ENCODE assay signal across 20 mouse cellular contexts in the genomic region with DNA sequence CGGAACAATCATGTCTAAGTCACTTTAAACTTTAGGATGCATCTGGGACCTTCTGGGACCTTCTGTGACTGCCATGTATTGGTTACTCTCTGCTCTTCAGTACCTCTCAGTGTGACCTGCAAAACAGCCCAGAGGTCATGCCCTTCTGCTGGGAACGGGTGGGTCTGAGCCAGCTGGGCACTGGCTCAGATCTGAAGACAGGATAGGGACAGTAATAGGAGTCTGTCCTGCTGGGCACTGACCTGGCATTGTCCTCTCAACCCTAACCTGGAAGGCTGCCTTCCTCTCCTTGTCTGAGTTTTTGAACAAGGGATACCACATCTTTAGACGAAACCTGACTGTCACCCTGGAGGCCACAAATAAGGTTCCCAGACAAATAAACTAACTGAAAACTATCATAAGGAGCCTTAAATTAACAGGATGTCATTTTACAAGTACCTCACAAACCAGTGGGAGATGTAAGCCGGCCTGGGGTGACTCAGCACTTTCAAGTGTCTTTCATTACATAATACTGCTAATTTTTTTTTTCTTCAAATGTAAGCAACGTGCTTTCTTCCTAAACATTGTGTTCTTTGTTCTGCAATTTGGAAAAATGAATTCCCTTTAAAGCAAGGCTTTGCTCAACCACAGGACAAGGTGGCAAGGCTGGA.
DNase-seq lines count a peak whose midpoint lies in the region; ATAC-seq lines count a peak whose summit lies in the region.
"Had no signal": no experiment of that assay in that cellular context is flagged by ENCODE, and none has a peak within 500 bp of the region (broad histone marks: within the 10 kb centered on the region; RNA-seq: fewer than 3 reads in every experiment).

No protein-coding gene starts in this region.

- WGBS in hindbrain, embryonic 12.5 days, result 68% methylated on average over 5 of the region's 5 CpGs

- H3K36me3 ChIP-seq in hindbrain, embryonic 12.5 days, result no peaks in the 10 kb centered on the region
- H3K36me3 ChIP-seq: heart, embryonic 13.5 days; lung, embryonic 15.5 days; neural tube, embryonic 13.5 days had no signal

- H3K9me3 ChIP-seq in hindbrain, embryonic 12.5 days (replicated peaks), result no peaks in the 10 kb centered on the region
- H3K9me3 ChIP-seq: heart, embryonic 13.5 days; lung, embryonic 15.5 days; neural tube, embryonic 13.5 days had no signal

- no peak overlapping the region for H3K4me2 ChIP-seq in hindbrain, embryonic 12.5 days (replicated peaks)
- H3K4me2 ChIP-seq: heart, embryonic 13.5 days; liver, embryonic 11.5 days; lung, embryonic 15.5 days; neural tube, embryonic 13.5 days had no signal

- H3K27ac ChIP-seq in hindbrain, embryonic 12.5 days, result no peak overlapping the region
- H3K27ac ChIP-seq: heart, embryonic 13.5 days; hindbrain, postnatal 0 days; kidney, postnatal 0 days; lung, embryonic 15.5 days; neural tube, embryonic 13.5 days had no signal

- no peak for ATAC-seq in hindbrain, embryonic 12.5 days (ENCODE audit: low FRiP score)
- ATAC-seq: forebrain, embryonic 14.5 days; hindbrain, postnatal 0 days had no signal

- H3K4me1 ChIP-seq in hindbrain, embryonic 12.5 days, result peaks cover 8% of the 10 kb centered on the region; the same call in 1 of the 2 replicates
- H3K4me1 ChIP-seq: heart, embryonic 13.5 days; lung, embryonic 15.5 days had no signal

- no peak overlapping the region for H3K4me3 ChIP-seq in hindbrain, embryonic 12.5 days
- H3K4me3 ChIP-seq: heart, embryonic 13.5 days; lung, embryonic 15.5 days; neural tube, embryonic 13.5 days had no signal

- DNase-seq in adrenal gland, adult (ENCODE audit: inconsistent age in 2 of 2, low spot score in 1 of 2), result peak; percentile 54 to 79
- no peak for DNase-seq in adrenal gland, postnatal 4 days (ENCODE audit: low spot score in 2 of 2)
- peak; percentile 26 for DNase-seq in layer of hippocampus, adult 11-12 months (ENCODE audit: low spot score)
- DNase-seq in layer of hippocampus, adult 8-10 months (ENCODE audit: low spot score in 2 of 2), result no peak
- DNase-seq in right cerebral cortex, adult 2 months (ENCODE audit: low spot score in 2 of 2), result peak; percentile 50 to 54
- no peak for DNase-seq in right cerebral cortex, postnatal 10 days (ENCODE audit: low spot score in 2 of 2)
- DNase-seq in heart, adult 8-10 months (ENCODE audit: low spot score), result no peak
- DNase-seq: cerebellum, postnatal 10 days; heart, postnatal 4 days; layer of hippocampus, postnatal 36 days; left cerebral cortex, postnatal 4 days; thymus, postnatal 4 days had no signal

- H3K27me3 ChIP-seq in hindbrain, embryonic 12.5 days, result peaks cover 8% of the 10 kb centered on the region
- H3K27me3 ChIP-seq: lung, embryonic 15.5 days; neural tube, embryonic 13.5 days had no signal

- H3K9ac ChIP-seq in hindbrain, embryonic 12.5 days, result no peak overlapping the region
- H3K9ac ChIP-seq: heart, embryonic 13.5 days; lung, embryonic 15.5 days; neural tube, embryonic 13.5 days had no signal

Comparison
In these comparisons a context has a peak if more than half of its experiments do, and no peak if none do; other contexts are left out.
1. DNase-seq: peak in adrenal gland, adult (2 of 2), layer of hippocampus, adult 11-12 months (single experiment) and right cerebral cortex, adult 2 months (2 of 2); none in adrenal gland, postnatal 4 days (0 of 2), layer of hippocampus, adult 8-10 months (0 of 2), right cerebral cortex, postnatal 10 days (0 of 2) and heart, adult 8-10 months (single experiment).